Mouse (Mus musculus) heart, embryonic 13.5 days (tissue): ENCODE data around the gene Bmp6. TPM values are rescaled to one million over a fixed set of nuclear protein-coding genes. Genes with fewer than 3 reads are reported as not detected.
A peak's percentile ranks its signal among the peaks of the same experiment; 100 is the strongest.

ENCODE experiments used
- ATAC-seq: fragments of 200-750 bp; cut with Nextera tagmentation; 2 replicates; pipeline ENCODE4 v1.8.0; 2017; ENCODE audit warnings: moderate TSS enrichment; ENCODE audit not compliant: insufficient number of reproducible peaks, low FRiP score, low TSS enrichment; ENCODE audit errors: extremely low read depth
- H3K27ac ChIP-seq: fragments of 300-500 bp; sonication (generic); replicated peaks from 2 replicates; pipeline ENCODE4 v1.5.1; 2015; ENCODE audit warnings: moderate library complexity, mild to moderate bottlenecking, inconsistent platforms
- H3K27me3 ChIP-seq: fragments of 300-500 bp; sonication (generic); replicated peaks from 2 replicates; pipeline ENCODE4 v1.6.1; 2015; ENCODE audit warnings: mild to moderate bottlenecking, inconsistent platforms
- H3K36me3 ChIP-seq: fragments of 300-500 bp; sonication (generic); 2 replicates; pipeline ENCODE4 v1.6.1; 2015; ENCODE audit warnings: mild to moderate bottlenecking, inconsistent platforms
- H3K4me1 ChIP-seq: fragments of 300-500 bp; sonication (generic); 2 replicates; pipeline ENCODE4 v1.6.1; 2015; ENCODE audit warnings: inconsistent platforms
- H3K4me2 ChIP-seq: fragments of 300-500 bp; sonication (generic); 2 replicates; pipeline ENCODE4 v1.6.1; 2015; ENCODE audit warnings: inconsistent platforms, mild to moderate bottlenecking, moderate library complexity
- H3K4me3 ChIP-seq: fragments of 300-500 bp; sonication (generic); 2 replicates; pipeline ENCODE4 v1.5.1; 2015; ENCODE audit warnings: moderate library complexity, mild to moderate bottlenecking, inconsistent platforms
- H3K9ac ChIP-seq: fragments of 300-500 bp; sonication (generic); 2 replicates; pipeline ENCODE4 v1.6.1; 2015; ENCODE audit warnings: inconsistent platforms, mild to moderate bottlenecking, moderate library complexity
- H3K9me3 ChIP-seq: fragments of 300-500 bp; sonication (generic); 2 replicates; pipeline ENCODE4 v1.6.1; 2016; ENCODE audit warnings: inconsistent platforms
- WGBS: fragments of 180-500 bp; shearing (Covaris S2); methylation state at CpG from one replicate; pipeline ENCODE4 v1.1.7; 2015; ENCODE audit warnings: mixed read lengths; 5-methylcytosine and 5-hydroxymethylcytosine counted together
- polyA plus RNA-seq: library from polyadenylated mRNA; unstranded; fragments of >200 nt; fragmentation: Nextera tagmentation; extraction: Ambion mirVana; gene quantifications from 2 replicates; pipeline ENCODE4 v1.2.1, GENCODE M21; 2015

Gene Bmp6
- polyA plus RNA-seq, 1 experiment from 2014 or later: 2.4 TPM

- Histone ChIP-seq H3K4me3 (no peak overlapping the region), H3K9me3 (no peaks in the 10 kb centered on the region), H3K4me2 (no peak overlapping the region), H3K9ac (no peak overlapping the region), H3K4me1 (no peaks in the 10 kb centered on the region; the same call in 1 of the 2 replicates), H3K27me3 (no peaks in the 10 kb centered on the region), H3K27ac (no peak overlapping the region), H3K36me3 (peaks cover 95% of the 10 kb centered on the region)
- ATAC-seq: no peak
- 84% methylated on average over 2 of the region's 2 CpGs for WGBS
These were observed 170.5 kb downstream of the Bmp6 start for GRCm38 (mm10) chr13:38515431-38515830.

DNA sequence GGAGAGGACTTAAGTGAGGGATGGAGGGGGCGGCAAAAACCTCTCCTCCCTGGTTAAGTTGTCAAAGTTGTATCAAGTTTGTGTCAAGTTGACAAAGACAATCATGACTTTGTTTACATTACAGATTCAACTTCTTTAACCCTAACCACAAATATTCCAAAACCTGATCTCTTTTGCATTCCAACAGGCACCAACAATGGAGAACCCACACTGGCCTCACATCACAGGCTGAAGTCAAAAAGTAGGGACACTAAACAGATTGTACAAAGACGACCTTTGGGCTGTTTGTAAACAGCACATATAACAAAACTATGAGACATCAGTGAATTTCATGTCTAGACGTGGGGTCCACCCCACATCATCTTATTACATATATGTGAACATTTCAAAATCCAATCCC, 170.9 kb downstream of the Bmp6 start:
- H3K4me2 ChIP-seq: no peak overlapping the region
- no peak overlapping the region for H3K4me3 ChIP-seq
- no peak overlapping the region for H3K27ac ChIP-seq
- H3K9ac ChIP-seq: no peak overlapping the region
- H3K36me3 ChIP-seq: peaks cover 95% of the 10 kb centered on the region
- WGBS: 71% methylated on average over 3 of the region's 3 CpGs
- no peaks in the 10 kb centered on the region for H3K9me3 ChIP-seq
- H3K27me3 ChIP-seq: no peaks in the 10 kb centered on the region
- ATAC-seq: no peak
- no peaks in the 10 kb centered on the region; the same call in 1 of the 2 replicates for H3K4me1 ChIP-seq

GRCm38 (mm10) chr13:38516582-38516981, 171.7 kb downstream of the Bmp6 start:
- H3K9ac ChIP-seq: no peak overlapping the region
- peaks cover 97% of the 10 kb centered on the region for H3K36me3 ChIP-seq
- no peaks in the 10 kb centered on the region for H3K9me3 ChIP-seq
- WGBS: 82% methylated on average over 11 of the region's 11 CpGs
- no peaks in the 10 kb centered on the region for H3K27me3 ChIP-seq
- H3K4me2 ChIP-seq: no peak overlapping the region
- ATAC-seq: no peak
- H3K4me1 ChIP-seq: peaks cover under 1% of the 10 kb centered on the region; the same call in 1 of the 2 replicates
- H3K4me3 ChIP-seq: no peak overlapping the region
- no peak overlapping the region for H3K27ac ChIP-seq

- peaks cover 17% of the 10 kb centered on the region for H3K4me1 ChIP-seq
- H3K9me3 ChIP-seq: no peaks in the 10 kb centered on the region
- no peak overlapping the region for H3K9ac ChIP-seq
- 88% methylated on average over 11 of the region's 11 CpGs for WGBS
- no peak overlapping the region for H3K27ac ChIP-seq
- no peak overlapping the region for H3K4me2 ChIP-seq
- no peaks in the 10 kb centered on the region for H3K27me3 ChIP-seq
- H3K36me3 ChIP-seq: peaks cover 90% of the 10 kb centered on the region
- H3K4me3 ChIP-seq: no peak overlapping the region
- ATAC-seq: no peak
These were observed 175.4 kb downstream of the Bmp6 start for GRCm38 (mm10) chr13:38520299-38520698.

DNA sequence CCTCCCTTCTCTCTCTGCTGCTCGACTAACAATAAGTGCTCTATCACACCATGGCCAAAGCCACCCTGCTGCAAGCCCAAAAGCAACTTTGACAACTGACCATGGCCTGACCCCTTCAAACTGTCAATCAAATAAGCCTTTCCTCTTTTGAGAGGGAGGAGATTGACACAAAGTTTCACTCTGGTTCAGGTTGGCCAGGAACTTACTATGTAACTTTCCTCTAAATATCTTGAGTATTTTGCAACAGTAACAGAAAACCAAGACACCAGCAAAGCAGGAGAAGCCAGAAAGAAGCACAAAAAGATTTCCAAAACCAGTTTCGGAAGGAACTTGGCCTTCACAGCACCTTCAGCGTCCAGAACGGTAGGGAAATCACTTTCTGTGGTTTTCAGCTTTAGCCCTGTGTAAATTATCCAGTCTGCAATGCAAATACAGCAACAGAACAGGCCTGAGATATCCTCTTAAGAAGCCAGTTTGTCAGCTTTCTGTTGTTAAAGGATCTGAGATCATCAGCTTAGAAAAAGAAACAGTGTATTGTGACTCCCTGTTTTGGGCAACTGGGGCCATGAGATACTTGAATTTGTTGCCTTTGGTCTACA, 177.2 kb downstream of the Bmp6 start:
- H3K4me2 ChIP-seq: no peak overlapping the region
- peaks cover 72% of the 10 kb centered on the region for H3K36me3 ChIP-seq
- H3K9me3 ChIP-seq: no peaks in the 10 kb centered on the region
- no peak for ATAC-seq
- no peak overlapping the region for H3K9ac ChIP-seq
- no peak overlapping the region for H3K27ac ChIP-seq
- no peaks in the 10 kb centered on the region for H3K27me3 ChIP-seq
- no peak overlapping the region for H3K4me3 ChIP-seq
- peaks cover 36% of the 10 kb centered on the region for H3K4me1 ChIP-seq
- 72% methylated on average over 4 of the region's 4 CpGs for WGBS

GRCm38 (mm10) chr13:38523231-38523630, 178.3 kb downstream of the Bmp6 start:
- 87% methylated on average over 11 of the region's 11 CpGs for WGBS
- Histone ChIP-seq H3K27ac (no peak overlapping the region), H3K9me3 (no peaks in the 10 kb centered on the region), H3K4me2 (no peak overlapping the region), H3K4me3 (no peak overlapping the region), H3K27me3 (no peaks in the 10 kb centered on the region), H3K9ac (no peak overlapping the region), H3K4me1 (peaks cover 38% of the 10 kb centered on the region), H3K36me3 (peaks cover 62% of the 10 kb centered on the region)
- no peak for ATAC-seq

GRCm38 (mm10) chr13:38525261-38525660, 180.4 kb downstream of the Bmp6 start:
- H3K4me3 ChIP-seq: no peak overlapping the region
- H3K4me1 ChIP-seq: peaks cover 45% of the 10 kb centered on the region
- H3K4me2 ChIP-seq: peak overlapping the region; percentile 48
- H3K9me3 ChIP-seq: no peaks in the 10 kb centered on the region
- no peak for ATAC-seq
- 0 out of 2 replicates have a peak overlapping the region, but pooled peaks have one; percentile 42 for H3K27ac ChIP-seq
- H3K36me3 ChIP-seq: peaks cover 41% of the 10 kb centered on the region
- H3K27me3 ChIP-seq: no peaks in the 10 kb centered on the region
- H3K9ac ChIP-seq: no peak overlapping the region
- 71% methylated on average over 3 of the region's 3 CpGs for WGBS

- no peak for ATAC-seq
- Histone ChIP-seq H3K27ac (no peak overlapping the region), H3K9ac (peak overlapping the region; percentile 97), H3K36me3 (peaks cover 33% of the 10 kb centered on the region), H3K9me3 (no peaks in the 10 kb centered on the region), H3K4me1 (peaks cover 45% of the 10 kb centered on the region), H3K4me3 (peak overlapping the region; percentile 98), H3K4me2 (peak overlapping the region; percentile 81), H3K27me3 (0 out of 2 replicates have a peak, but pooled peaks cover 3% of the 10 kb centered on the region)
- 46% methylated on average over 2 of the region's 2 CpGs for WGBS
These were observed 181.2 kb downstream of the Bmp6 start for GRCm38 (mm10) chr13:38526116-38526515.

DNA sequence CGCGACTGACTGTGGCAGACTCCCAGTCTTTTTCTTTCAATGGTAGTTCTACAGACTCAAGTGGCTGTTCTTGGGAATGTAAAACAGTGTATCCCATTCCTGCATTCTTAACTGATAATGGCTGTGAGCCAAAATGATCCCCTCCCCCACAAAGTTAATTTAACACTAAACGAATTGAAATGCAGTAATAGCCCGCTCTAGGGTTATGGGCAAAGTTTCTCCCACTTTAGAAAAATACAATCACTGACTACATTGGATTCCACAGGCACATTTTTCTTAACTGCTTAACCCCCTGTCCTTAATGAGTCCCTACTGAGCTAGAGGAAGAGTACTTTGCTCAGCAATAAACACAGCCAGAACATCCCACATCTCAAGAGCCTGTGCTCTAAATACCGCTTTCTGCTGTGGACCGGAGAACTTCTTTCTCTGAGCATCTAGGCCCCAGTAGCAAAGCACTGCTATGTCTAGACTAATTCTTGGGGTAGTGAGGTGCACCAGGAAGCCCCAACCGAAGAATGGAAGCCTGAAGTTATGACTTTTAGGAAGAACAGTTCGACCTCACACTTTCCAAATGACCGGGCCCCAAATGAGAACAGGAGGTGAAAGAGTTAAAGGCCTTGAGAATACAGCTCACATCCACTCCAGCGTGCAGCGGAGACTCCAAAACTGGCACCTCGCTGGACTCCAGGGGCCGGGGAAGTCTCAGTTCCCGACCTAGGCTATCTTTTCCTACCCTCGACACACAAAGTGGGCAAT, 182.3 kb downstream of the Bmp6 start:
- 8% methylated on average over 15 of the region's 15 CpGs for WGBS

GRCm38 (mm10) chr13:38527797-38528650, 183.1 kb downstream of the Bmp6 start:
- peak overlapping the region; percentile 81 for H3K4me2 ChIP-seq
- H3K4me3 ChIP-seq: peak overlapping the region; percentile 98
- H3K9me3 ChIP-seq: no peaks in the 10 kb centered on the region
- ATAC-seq: peak; percentile 86
- 0 out of 2 replicates have a peak, but pooled peaks cover 3% of the 10 kb centered on the region for H3K27me3 ChIP-seq
- H3K9ac ChIP-seq: peak overlapping the region; percentile 97
- H3K36me3 ChIP-seq: peaks cover 14% of the 10 kb centered on the region
- H3K4me1 ChIP-seq: peaks cover 36% of the 10 kb centered on the region
- under 1% methylated on average over 74 of the region's 87 CpGs for WGBS
- H3K27ac ChIP-seq: peak overlapping the region; percentile 96

More for the DNA sequence above, 182.3 kb downstream of the Bmp6 start:
- H3K4me3 ChIP-seq: peak overlapping the region; percentile 98
- peak overlapping the region; percentile 97 for H3K9ac ChIP-seq
- ATAC-seq: no peak
- peak overlapping the region; percentile 96 for H3K27ac ChIP-seq
- H3K9me3 ChIP-seq: no peaks in the 10 kb centered on the region
- peak overlapping the region; percentile 81 for H3K4me2 ChIP-seq
- H3K27me3 ChIP-seq: 0 out of 2 replicates have a peak, but pooled peaks cover 3% of the 10 kb centered on the region
- peaks cover 22% of the 10 kb centered on the region for H3K36me3 ChIP-seq
- H3K4me1 ChIP-seq: peaks cover 39% of the 10 kb centered on the region
